Mouse (Mus musculus): ENCODE measurements around the gene 9330159F19Rik.

9330159F19Rik gene

GRCm38 (mm10) chr10:29217451-29217850 lies 6.0 kb downstream of the 9330159F19Rik start:
- no peak for TF ChIP-seq GATA4 (IDR thresholded peaks at IDR 0.05; ENCODE audit: insufficient replicate concordance, low read length)

- TF ChIP-seq GATA4 (IDR thresholded peaks at IDR 0.05; ENCODE audit: insufficient replicate concordance, low read length), result no peak
These were observed 13.9 kb downstream of the 9330159F19Rik start for GRCm38 (mm10) chr10:29225329-29225728.

GRCm38 (mm10) chr10:29231208-29231607 lies 19.8 kb downstream of the 9330159F19Rik start:
- no peak for TF ChIP-seq GATA4 (IDR thresholded peaks at IDR 0.05; ENCODE audit: insufficient replicate concordance, low read length)

All from liver, adult (tissue).